Mouse (Mus musculus): ENCODE results near the gene Lrpap1. TPM values are rescaled to one million over a fixed set of nuclear protein-coding genes. Genes with fewer than 3 reads are reported as not detected.

The Lrpap1 gene
- total RNA-seq, 2 experiments from 2014 or later = 115 TPM

- no peak for DNase-seq (ENCODE audit: low spot score in 2 of 2)
Measured at GRCm38 (mm10) chr5:35060098-35060497, 45.5 kb downstream of the Lrpap1 start.

- DNase-seq (ENCODE audit: low spot score in 2 of 2) = no peak
Measured at GRCm38 (mm10) chr5:35058216-35058615, 47.4 kb downstream of the Lrpap1 start.

GRCm38 (mm10) chr5:35057582-35057981 lies 48.0 kb downstream of the Lrpap1 start:
- no peak for DNase-seq (ENCODE audit: low spot score in 2 of 2)

- DNase-seq (ENCODE audit: low spot score in 2 of 2) = peak; percentile 66 to 67
Measured at GRCm38 (mm10) chr5:35056604-35057432, 48.7 kb downstream of the Lrpap1 start, which contains the start of gene Dok7. Gene Dok7 (plus strand): TSS chr5:35056766.

- peak; percentile 45 to 46 for DNase-seq (ENCODE audit: low spot score in 2 of 2)
Measured at GRCm38 (mm10) chr5:35055076-35055475, 50.5 kb downstream of the Lrpap1 start.

GRCm38 (mm10) chr5:35054628-35055027 lies 50.9 kb downstream of the Lrpap1 start:
- DNase-seq (ENCODE audit: low spot score in 2 of 2) = no peak

- DNase-seq (ENCODE audit: low spot score in 2 of 2) = no peak
Measured at GRCm38 (mm10) chr5:35050541-35050940, 55.0 kb downstream of the Lrpap1 start.

- DNase-seq (ENCODE audit: low spot score in 2 of 2) = peak; percentile 61 to 73
Measured at GRCm38 (mm10) chr5:35043110-35043451, 62.5 kb downstream of the Lrpap1 start.

- DNase-seq (ENCODE audit: low spot score in 2 of 2) = no peak
Measured at GRCm38 (mm10) chr5:35042431-35043109, 63.0 kb downstream of the Lrpap1 start.

Other genes starting within 250 kb of the Lrpap1 start
- 1 to 10 TPM; 1.3 to 2.8 TPM for gene Msantd1, start 197.8 kb downstream of the Lrpap1 start, total RNA-seq (2021)
- gene Rgs12, start 156.3 kb downstream of the Lrpap1 start, total RNA-seq (2021) = 10 to 100 TPM in 1 of 2 experiments, 1 to 10 TPM in 1; 6.4 to 20.2 TPM
- gene Hgfac, start 64.3 kb downstream of the Lrpap1 start, total RNA-seq (2021) = under 1 TPM; 0.22 to 0.96 TPM
- 10 to 100 TPM in 1 of 2 experiments, 1 to 10 TPM in 1; 7.4 to 16.0 TPM for gene Dok7, start 49.0 kb downstream of the Lrpap1 start, total RNA-seq (2021)
- gene Adra2c, start 172.6 kb upstream of the Lrpap1 start, total RNA-seq (2021) = 1 to 10 TPM in 1 of 2 experiments, under 1 TPM in 1; 0.70 to 1.2 TPM